Mouse (Mus musculus) cortical plate, adult 2 months (tissue): ENCODE measurements around the gene Ano10.

ENCODE experiments used
- CTCF ChIP-seq: fragments of 200-500 bp; IDR thresholded peaks from 2 replicates; pipeline ENCODE4 v1.5.1; 2011; ENCODE audit warnings: mild to moderate bottlenecking, control low read depth, low read length; ENCODE audit not compliant: insufficient read depth; ENCODE audit errors: extremely low read depth
- POLR2A ChIP-seq: fragments of 200-500 bp; IDR thresholded peaks from 2 replicates; pipeline ENCODE4 v1.6.1; 2011; ENCODE audit warnings: mild to moderate bottlenecking, low read length, control low read depth; ENCODE audit not compliant: insufficient read depth; ENCODE audit errors: extremely low read depth

- TF ChIP-seq CTCF (no peak), POLR2A (no peak)
These were observed 13.2 kb downstream of the Ano10 start for GRCm38 (mm10) chr9:122281004-122281403.
